Mouse (Mus musculus) frontal cortex, postnatal 25 days (tissue): ENCODE measurements at regions not wholly inside any gene's neighbourhood (a gene's known extent, or its start where the extent isn't known, plus 50 kb on each side); places are given as distances from the start of the nearest gene placed in this dataset.
"Not testable (repeated sequence)": the region's sequence is repeated elsewhere in the genome, so short reads cannot be mapped to it uniquely, and the experiment has no call there.

ENCODE experiments used
- DNase-seq, 2 experiments: peaks; one replicate each; pipeline ENCODE4 v3.0.0; 2022; ENCODE audit warnings: low spot score in 2 of 2

DNA sequence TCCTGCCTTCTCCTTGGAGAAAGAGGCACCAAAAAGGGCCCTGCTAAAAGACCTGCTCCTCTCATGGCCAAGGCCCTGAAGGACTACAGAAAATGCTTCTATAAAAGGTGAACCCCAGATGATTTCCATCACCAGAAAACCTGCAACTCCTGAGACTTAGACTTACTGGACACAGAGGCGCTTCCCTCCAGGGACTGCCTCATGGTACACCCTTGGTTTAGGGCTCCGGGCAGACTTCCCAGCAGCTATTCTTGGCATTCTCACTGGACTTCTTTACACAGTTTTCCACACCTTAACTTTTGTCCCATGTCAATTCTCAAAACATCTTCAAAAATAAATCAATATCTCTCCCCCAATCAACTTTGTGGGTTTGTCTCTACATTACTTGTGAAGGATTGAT is 393.2 kb downstream of the Gpm6a start:
- DNase-seq, result not testable (repeated sequence)

DNA sequence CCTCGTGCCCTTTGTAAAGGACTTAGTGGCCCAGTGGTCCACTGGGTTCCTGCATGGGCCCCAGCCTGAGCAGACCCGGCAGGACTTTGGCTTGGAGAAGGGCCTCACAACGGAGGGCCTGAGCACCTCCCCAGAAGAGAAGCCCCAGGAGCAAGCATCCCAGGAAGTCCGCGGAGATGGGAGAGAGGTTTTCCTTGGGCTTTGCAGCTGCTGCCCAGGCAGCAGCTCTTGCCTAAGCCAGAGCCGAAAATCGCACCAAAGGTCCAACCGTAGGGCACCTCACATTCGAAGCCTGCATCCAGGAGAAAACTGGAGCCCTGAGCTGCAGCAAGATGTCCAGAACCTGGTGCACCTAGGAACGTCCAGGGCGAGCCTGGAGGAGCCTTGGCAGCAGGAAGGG is 405.2 kb downstream of the Gpm6a start:
- DNase-seq, result not testable (repeated sequence)

DNA sequence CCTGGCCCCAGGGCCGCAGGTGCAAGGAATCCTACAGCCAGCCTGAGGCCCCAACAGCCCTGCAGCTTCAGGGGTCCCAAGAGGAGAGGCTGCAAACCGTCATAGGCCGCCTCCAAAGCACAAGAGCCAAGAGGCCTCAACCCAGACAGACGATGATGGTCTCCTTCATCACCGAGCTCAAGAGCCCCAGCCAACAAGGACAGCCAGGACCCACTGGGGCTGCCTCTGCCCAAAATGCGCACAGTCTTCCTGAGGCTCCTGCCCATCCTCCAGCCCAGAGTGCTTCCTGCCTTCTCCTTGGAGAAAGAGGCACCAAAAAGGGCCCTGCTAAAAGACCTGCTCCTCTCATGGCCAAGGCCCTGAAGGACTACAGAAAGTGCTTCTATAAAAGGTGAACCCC is 412.8 kb downstream of the Gpm6a start:
- DNase-seq, result peak in 1 of 2 experiments; percentile 15

DNA sequence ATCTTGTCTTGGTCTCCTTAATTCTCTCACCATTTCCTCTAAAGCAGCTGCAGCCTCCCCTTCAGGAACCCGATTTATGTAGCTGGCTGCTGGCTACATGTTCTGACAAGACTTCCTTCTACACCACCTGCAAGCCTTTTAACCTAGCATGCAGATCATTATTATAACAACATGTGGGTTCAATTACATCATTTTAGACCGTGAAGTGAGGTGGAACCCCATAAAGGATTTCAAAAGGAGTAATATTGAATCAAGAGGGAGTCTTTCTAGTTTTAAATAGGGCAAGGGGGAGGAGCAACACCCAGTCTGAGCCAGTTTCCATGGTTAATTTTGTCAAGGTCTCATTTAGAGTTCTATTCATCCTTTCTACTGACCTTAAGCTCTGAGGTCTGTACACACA is 442.4 kb downstream of the Gpm6a start:
- DNase-seq, result no peak

DNA sequence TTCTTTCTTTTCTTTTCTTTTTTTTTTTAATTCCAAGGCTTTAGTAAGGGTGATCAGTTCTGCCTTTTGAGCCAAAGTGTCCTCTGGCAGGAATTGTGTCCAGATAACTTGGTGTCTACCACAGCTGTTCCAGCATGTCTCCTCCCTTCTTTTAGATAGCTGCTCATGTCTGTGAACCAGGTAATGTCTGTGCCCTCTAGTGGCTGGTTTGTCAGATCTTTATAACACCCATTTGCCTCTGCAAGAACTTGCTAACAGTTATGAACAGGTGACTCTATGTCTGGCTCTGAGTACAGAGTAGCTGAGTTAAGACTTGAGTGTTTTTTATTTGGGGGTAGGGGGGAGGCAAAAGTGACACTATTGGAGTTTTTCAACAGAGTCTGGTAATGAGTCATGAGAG is 443.7 kb downstream of the Gpm6a start:
- no peak for DNase-seq

DNA sequence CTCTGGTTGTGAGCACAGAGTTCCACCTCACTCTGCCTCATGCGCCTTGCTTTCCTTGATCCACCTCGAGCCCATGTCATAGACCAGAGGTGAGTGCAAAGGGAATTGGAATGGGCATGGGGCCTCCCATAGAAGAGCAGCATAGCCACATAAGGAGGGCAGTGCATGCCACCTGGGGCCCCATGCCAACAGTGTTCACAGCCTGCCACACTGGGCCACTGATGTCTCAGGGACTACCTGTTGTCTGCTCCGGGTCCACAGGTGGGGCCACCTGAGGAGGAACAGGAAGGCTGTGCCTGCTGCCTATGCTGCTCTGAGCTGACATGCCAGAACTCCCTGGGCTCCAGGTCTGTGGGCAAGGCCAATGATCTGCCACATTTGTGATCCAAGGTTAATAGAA is 445.8 kb downstream of the Gpm6a start:
- DNase-seq, result no peak

DNA sequence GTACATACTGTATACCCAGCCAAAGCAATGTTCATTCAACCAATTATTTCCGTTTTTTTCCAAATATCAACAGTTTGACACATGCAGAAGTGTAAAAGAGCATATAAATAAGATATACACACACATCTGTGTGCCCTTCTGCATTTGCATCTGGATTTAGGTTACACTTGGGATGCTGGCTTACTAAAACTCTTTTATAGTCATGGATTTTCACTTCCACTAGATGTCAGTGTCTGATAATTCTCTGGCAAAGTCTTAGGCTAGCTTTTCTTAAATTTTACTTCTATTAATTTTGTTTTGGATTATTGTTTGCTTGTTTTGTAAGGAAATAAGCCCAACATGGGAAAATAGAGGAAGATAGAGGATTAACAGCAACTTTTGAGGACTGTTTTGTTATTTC is 452.3 kb downstream of the Gpm6a start:
- not testable (repeated sequence) for DNase-seq
